Mouse (Mus musculus) neural tube, embryonic 11.5 days (tissue): Measurements from ENCODE around the gene Fbxo34. TPM values are rescaled to one million over a fixed set of nuclear protein-coding genes. Genes with fewer than 3 reads are reported as not detected.
"Not testable (repeated sequence)": the region's sequence is repeated elsewhere in the genome, so short reads cannot be mapped to it uniquely, and the experiment has no call there.

Experiments
- ATAC-seq: fragments of 200-750 bp; cut with Nextera tagmentation; 2 replicates; pipeline ENCODE4 v1.8.0; 2017; ENCODE audit warnings: moderate number of reproducible peaks, mild to moderate bottlenecking, moderate TSS enrichment, moderate library complexity; ENCODE audit not compliant: insufficient read depth, low FRiP score, low TSS enrichment
- DNase-seq: peaks from one replicate; pipeline ENCODE4 v3.0.0-alpha.2; 2015; ENCODE audit warnings: low spot score
- H3K27ac ChIP-seq: fragments of 300-500 bp; sonication (generic); 2 replicates; pipeline ENCODE4 v1.5.1; 2014; ENCODE audit warnings: low read depth, mild to moderate bottlenecking, low read length
- H3K27me3 ChIP-seq: fragments of 300-500 bp; sonication (generic); 2 replicates; pipeline ENCODE4 v1.6.1; 2014; ENCODE audit warnings: mild to moderate bottlenecking, low read length, mixed read lengths; ENCODE audit not compliant: control insufficient read depth, insufficient read depth
- H3K36me3 ChIP-seq: fragments of 300-500 bp; sonication (generic); 2 replicates; pipeline ENCODE4 v1.6.1; 2014; ENCODE audit warnings: mild to moderate bottlenecking, low read length, moderate library complexity, mixed read lengths; ENCODE audit not compliant: control insufficient read depth, insufficient read depth
- H3K4me1 ChIP-seq: fragments of 300-500 bp; sonication (generic); 2 replicates; pipeline ENCODE4 v1.6.1; 2014; ENCODE audit warnings: low read length, mixed read lengths; ENCODE audit not compliant: control insufficient read depth, insufficient read depth
- H3K4me2 ChIP-seq: fragments of 300-500 bp; sonication (generic); 2 replicates; pipeline ENCODE4 v1.6.1; 2014; ENCODE audit warnings: low read depth, mild to moderate bottlenecking, moderate library complexity
- H3K4me3 ChIP-seq: fragments of 300-500 bp; sonication (generic); 2 replicates; pipeline ENCODE4 v1.5.1; 2014; ENCODE audit warnings: low read depth, low read length
- H3K9ac ChIP-seq: fragments of 300-500 bp; sonication (generic); 2 replicates; pipeline ENCODE4 v1.6.1; 2014; ENCODE audit warnings: mild to moderate bottlenecking, low read length
- H3K9me3 ChIP-seq: fragments of 300-500 bp; sonication (generic); 2 replicates; pipeline ENCODE4 v1.6.1; 2016; ENCODE audit warnings: low read length; ENCODE audit not compliant: control insufficient read depth
- WGBS: fragments of 180-500 bp; shearing (Covaris S2); extraction: QIAGEN DNeasy Blood & Tissue Kit; methylation state at CpG from one replicate; pipeline ENCODE4 v1.1.7; 2014; 5-methylcytosine and 5-hydroxymethylcytosine counted together
- polyA plus RNA-seq: library from polyadenylated mRNA; unstranded; fragments of >200 nt; fragmentation: Nextera tagmentation; extraction: Ambion mirVana; gene quantifications from 2 replicates; pipeline ENCODE4 v1.2.1, GENCODE M21; 2014

Fbxo34 gene
- 22.9 and 25.8 TPM in 2 replicates for polyA plus RNA-seq

DNA sequence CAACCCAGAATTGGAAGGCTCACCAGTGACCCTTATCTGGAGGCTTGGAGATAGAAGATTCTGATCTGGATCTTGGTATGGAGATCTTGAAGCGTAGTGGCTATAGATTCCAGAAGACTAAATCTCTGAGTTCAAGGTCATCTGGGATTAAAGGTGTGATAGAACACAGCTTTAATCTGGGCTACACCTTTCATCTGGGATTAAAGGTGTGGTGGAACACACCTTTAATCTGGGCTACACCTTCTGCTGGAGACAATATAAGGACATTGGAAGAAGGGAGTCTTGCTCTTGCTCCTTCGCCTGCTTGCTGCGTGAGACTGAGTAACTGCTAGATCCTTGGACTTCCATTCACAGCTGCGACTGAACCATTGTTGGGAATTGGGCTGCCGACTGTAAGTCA is at the start of gene Fbxo34:
Gene Fbxo34 (plus strand): TSS at position 301 of the 400 bp plus-strand sequence.
- not testable (repeated sequence) for H3K4me1 ChIP-seq, H3K9me3 ChIP-seq, H3K4me3 ChIP-seq, H3K4me2 ChIP-seq, H3K36me3 ChIP-seq, DNase-seq, H3K27ac ChIP-seq, H3K27me3 ChIP-seq, ATAC-seq, H3K9ac ChIP-seq
- WGBS = 93% methylated on average over 2 of the region's 5 CpGs

DNA sequence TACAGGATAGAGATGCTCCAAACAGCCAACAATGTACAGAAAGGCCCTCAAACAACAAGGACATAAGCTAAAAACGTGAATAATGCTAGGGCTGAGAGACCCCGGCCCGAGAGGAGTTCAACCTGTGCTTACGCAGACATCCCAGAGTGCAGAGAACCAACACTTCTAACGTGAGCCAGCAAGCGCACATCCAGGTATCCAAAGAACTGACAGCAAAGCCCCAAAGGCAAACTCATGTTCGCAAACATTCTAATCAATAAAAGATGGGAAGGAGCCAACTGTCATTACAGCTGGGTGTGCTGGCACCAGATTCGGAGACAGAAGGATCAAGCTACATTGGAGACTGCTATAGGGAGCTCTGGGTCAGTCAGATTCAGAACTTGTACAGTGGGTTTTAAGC is 47.5 kb upstream of the Fbxo34 start:
- no peaks in the 10 kb centered on the region for H3K27me3 ChIP-seq
- no peak overlapping the region for H3K4me3 ChIP-seq
- WGBS = 94% methylated on average over 8 of the region's 8 CpGs
- DNase-seq (no peak), ATAC-seq (no peak)
- H3K4me1 ChIP-seq = no peaks in the 10 kb centered on the region
- H3K4me2 ChIP-seq = no peak overlapping the region
- no peak overlapping the region for H3K9ac ChIP-seq
- no peak overlapping the region for H3K27ac ChIP-seq
- H3K9me3 ChIP-seq = no peaks in the 10 kb centered on the region
- H3K36me3 ChIP-seq = peaks cover 19% of the 10 kb centered on the region

DNA sequence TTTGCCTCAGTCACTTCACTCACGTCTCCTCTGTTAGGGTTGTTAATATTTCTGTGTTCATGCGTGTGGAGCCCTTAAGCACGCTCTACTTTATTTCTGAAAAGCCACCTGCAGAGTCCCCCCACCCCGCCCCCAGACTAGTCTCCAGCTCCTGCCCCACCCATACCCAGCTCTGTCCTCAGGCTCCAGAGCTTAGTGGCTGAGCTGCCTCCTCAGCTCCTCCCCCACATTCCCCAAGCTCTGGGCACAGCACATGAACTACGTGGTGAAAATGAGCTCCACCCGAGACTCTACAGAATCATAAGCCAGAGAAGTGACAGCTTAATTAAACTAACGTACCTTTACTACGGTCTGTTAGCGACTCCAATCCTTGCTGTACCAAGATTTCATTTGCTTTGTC is 44.2 kb upstream of the Fbxo34 start:
- Histone ChIP-seq H3K9me3 (no peaks in the 10 kb centered on the region), H3K27ac (no peak overlapping the region), H3K27me3 (no peaks in the 10 kb centered on the region), H3K4me3 (no peak overlapping the region), H3K9ac (no peak overlapping the region), H3K4me2 (no peak overlapping the region), H3K36me3 (peaks cover 23% of the 10 kb centered on the region), H3K4me1 (no peaks in the 10 kb centered on the region)
- 94% methylated on average over 9 of the region's 9 CpGs for WGBS
- ATAC-seq (no peak), DNase-seq (no peak)

DNA sequence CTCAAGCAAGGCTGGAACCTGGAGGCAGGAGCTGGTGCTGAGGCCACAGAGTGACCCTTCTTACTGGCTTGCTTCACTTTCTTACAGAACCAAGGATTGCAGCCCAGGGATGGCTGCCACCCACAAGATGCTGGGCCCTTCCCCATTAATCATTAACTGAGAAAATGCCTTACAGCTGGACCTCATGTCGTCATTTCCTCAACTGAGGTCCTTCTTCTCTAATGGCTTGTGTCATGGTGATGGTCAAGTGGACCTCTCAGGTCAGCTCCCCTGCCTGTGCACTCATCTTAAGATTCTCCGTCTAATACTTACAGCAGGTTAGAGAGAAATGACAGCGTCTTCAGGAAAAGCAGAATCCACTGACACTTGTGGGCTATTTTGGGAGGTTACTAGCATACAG is 32.9 kb upstream of the Fbxo34 start:
- H3K27me3 ChIP-seq = no peaks in the 10 kb centered on the region
- peak overlapping the region; percentile 40 for H3K4me3 ChIP-seq
- H3K9me3 ChIP-seq = no peaks in the 10 kb centered on the region
- H3K36me3 ChIP-seq = peaks cover 2% of the 10 kb centered on the region; the same call in 1 of the 2 replicates
- WGBS = 30% methylated on average over 3 of the region's 3 CpGs
- peaks cover 7% of the 10 kb centered on the region for H3K4me1 ChIP-seq
- ATAC-seq (no peak), DNase-seq (no peak)
- peak overlapping the region; percentile 26 for H3K9ac ChIP-seq
- no peak overlapping the region for H3K27ac ChIP-seq
- H3K4me2 ChIP-seq = peak overlapping the region; percentile 77

DNA sequence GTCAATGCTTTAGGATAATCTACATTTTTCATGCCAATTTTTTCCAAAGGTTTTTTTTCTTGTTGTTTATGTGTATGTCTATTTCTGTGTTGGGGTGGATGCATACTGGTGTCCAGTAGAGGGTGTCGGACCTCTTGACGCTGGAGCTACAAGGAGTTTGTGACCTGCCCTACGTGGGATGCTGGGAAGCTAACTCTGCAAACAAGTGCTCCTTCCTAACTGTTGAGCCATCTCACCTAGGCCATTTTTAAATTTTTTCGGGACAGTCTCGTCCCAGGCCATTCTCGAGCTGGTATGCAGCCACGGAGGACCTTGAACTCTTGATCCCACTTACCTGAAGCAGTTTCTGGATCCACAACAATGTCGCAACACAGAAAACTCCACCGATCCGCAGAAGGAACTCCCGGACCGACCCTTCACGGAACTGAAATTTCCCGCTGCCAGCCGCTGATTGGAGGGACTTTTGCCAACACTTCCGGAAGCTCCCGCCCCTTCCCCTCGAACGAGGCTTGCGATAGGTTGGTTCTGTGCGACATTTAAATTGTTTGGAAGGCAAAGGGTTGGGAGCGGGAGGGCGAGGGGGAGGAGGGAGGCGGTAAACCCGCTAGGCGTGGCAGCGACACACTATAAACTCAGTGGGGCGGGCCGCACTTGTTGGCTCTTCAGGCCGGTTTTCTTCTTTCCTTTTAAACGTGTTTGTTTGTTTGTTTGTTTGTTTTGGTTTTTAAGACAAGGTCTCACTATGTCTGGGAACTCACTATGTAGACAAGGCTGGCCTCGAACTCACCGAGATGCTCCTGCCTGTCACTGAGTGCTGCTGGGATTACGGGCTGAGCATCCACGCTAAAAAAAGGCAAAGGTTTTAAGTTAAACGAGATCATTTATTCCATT is 32.2 kb upstream of the Fbxo34 start, which contains the start of gene Dlgap5:
Gene Dlgap5 (minus strand): TSS at position 633 of the 891 bp plus-strand sequence.
- H3K4me1 ChIP-seq = peaks cover 7% of the 10 kb centered on the region
- H3K36me3 ChIP-seq = peaks cover 2% of the 10 kb centered on the region; the same call in 1 of the 2 replicates
- ATAC-seq (peak; percentile 94), DNase-seq (peak; percentile 95)
- no peak within 1 kb of the TSS for H3K27ac ChIP-seq
- H3K27me3 ChIP-seq = no peaks in the 10 kb centered on the region
- no peaks in the 10 kb centered on the region for H3K9me3 ChIP-seq
- peak within 1 kb of the TSS; percentile 26 for H3K9ac ChIP-seq
- WGBS = 2% methylated on average over 35 of the region's 36 CpGs
- H3K4me3 ChIP-seq = peak within 1 kb of the TSS; percentile 40
- peak within 1 kb of the TSS; percentile 77 for H3K4me2 ChIP-seq

DNA sequence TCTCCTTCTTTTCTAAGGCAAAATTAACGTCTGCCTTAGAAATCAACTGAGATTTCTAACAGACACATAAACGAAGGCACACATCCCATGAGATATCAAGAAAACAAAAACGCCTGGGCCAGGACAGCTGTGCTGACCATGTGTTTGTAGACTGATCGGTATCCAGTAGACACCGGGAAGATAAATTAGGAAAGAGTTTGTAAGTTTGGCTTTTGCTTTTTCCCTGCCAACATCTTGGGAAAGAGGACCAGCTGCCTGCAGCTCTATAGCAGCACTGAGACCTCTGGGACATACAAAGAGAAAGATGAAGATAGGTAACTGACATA is 31.6 kb upstream of the Fbxo34 start:
- no peak overlapping the region for H3K27ac ChIP-seq
- peak overlapping the region; percentile 25 for H3K4me2 ChIP-seq
- WGBS = 50% methylated on average over 5 of the region's 5 CpGs
- peak overlapping the region; percentile 40 for H3K4me3 ChIP-seq
- no peak for ATAC-seq
- no peaks in the 10 kb centered on the region for H3K27me3 ChIP-seq
- H3K9ac ChIP-seq = no peak overlapping the region
- H3K36me3 ChIP-seq = peaks cover 2% of the 10 kb centered on the region; the same call in 1 of the 2 replicates
- DNase-seq = no peak
- peaks cover 7% of the 10 kb centered on the region for H3K4me1 ChIP-seq
- no peaks in the 10 kb centered on the region for H3K9me3 ChIP-seq

DNA sequence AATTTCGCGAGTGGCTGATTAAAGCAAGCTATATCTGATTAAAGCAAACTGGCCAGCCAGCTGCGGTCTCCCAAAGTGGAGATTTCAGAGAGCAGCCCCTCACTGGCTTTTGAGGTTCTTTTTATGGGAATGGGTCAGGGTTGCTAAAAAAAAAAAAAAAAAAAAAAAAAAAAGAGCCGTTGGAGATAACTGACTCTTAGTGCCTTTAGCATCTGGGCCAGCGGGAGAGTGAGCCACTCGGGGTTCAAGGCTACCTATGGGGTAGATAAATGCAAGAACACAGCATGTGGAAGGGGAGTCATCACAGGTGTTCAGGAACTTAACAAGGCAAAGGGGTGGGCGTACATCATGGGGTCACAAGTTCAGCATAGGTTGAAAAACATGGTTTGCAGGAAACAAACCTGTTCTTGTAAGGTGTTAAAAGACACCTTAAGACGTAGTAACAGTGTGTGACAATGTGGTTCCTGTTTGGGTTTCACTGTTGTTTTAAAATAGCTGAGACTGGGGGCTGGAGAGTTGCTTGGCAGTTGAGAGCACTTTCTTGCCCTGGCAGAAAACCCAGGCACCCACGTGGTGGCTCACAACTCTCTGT is 31.1 kb upstream of the Fbxo34 start:
- ATAC-seq (no peak), DNase-seq (no peak)
- Histone ChIP-seq H3K9me3 (no peaks in the 10 kb centered on the region), H3K36me3 (peaks cover under 1% of the 10 kb centered on the region; the same call in 1 of the 2 replicates), H3K4me3 (no peak overlapping the region), H3K27me3 (no peaks in the 10 kb centered on the region), H3K4me2 (no peak overlapping the region), H3K4me1 (peaks cover 7% of the 10 kb centered on the region), H3K9ac (no peak overlapping the region), H3K27ac (no peak overlapping the region)
- WGBS = 78% methylated on average over 9 of the region's 9 CpGs

DNA sequence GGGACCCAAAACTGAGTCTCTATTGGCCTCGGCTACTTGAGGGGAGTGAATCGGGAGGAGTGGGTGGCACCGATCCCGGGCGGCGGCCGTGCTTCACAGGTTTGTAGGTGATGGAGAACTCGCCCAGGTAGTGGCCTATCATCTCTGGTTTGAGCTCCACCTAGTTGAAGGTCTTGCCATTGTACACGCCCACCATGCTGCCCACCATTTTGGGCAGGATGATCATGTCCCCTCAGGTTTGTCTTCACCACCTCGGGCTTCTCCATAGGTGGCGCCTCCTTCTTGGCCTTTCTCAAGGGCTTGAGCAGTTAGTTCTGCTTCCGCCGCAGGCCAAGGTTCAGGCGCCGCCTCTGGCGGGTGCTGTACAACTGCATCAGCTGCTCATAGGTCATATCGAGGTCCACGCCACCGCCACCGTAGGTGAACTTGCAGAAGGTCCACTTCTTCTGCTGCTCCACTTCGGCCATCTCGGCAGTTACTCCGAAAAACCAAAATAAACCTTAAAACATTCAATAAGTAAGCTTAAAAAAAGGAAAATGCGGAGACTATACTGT is 30.4 kb upstream of the Fbxo34 start:
- Histone ChIP-seq H3K9me3 (no peaks in the 10 kb centered on the region), H3K27ac (no peak overlapping the region), H3K9ac (no peak overlapping the region), H3K4me1 (peaks cover 7% of the 10 kb centered on the region), H3K27me3 (no peaks in the 10 kb centered on the region), H3K4me2 (no peak overlapping the region), H3K4me3 (no peak overlapping the region), H3K36me3 (no peaks in the 10 kb centered on the region)
- WGBS = 95% methylated on average over 24 of the region's 24 CpGs
- DNase-seq (no peak), ATAC-seq (no peak)
